Mouse (Mus musculus): ENCODE measurements at regions not wholly inside any gene's neighbourhood (a gene's known extent, or its start where the extent isn't known, plus 50 kb on each side); places are given as distances from the start of the nearest gene placed in this dataset.

GRCm38 (mm10) chr12:30693540-30693939 is 109.3 kb downstream of the Tmem18 start:
- DNase-seq, result no peak
- TF ChIP-seq CTCF (IDR thresholded peaks at IDR 0.05) (no peak), POLR2A (IDR thresholded peaks at IDR 0.05; ENCODE audit: insufficient read depth, low read depth, low read length) (no peak), EP300 (IDR thresholded peaks at IDR 0.05; ENCODE audit: insufficient read depth, low read depth, low read length) (no peak)
- Histone ChIP-seq H3K36me3 (ENCODE audit: control insufficient read depth, insufficient read depth, low read length) (no peaks in the 10 kb centered on the region), H3K27me3 (ENCODE audit: control insufficient read depth, insufficient read depth, low read length) (no peaks in the 10 kb centered on the region), H3K4me1 (ENCODE audit: control insufficient read depth, insufficient read depth, low read length) (no peaks in the 10 kb centered on the region), H3K9ac (ENCODE audit: low read depth, low read length) (no peak overlapping the region), H3K4me3 (no peak overlapping the region), H3K79me2 (replicated peaks; ENCODE audit: control insufficient read depth, insufficient read depth, low read length) (no peaks in the 10 kb centered on the region), H3K27ac (no peak overlapping the region)
- 46% methylated on average over 3 of the region's 3 CpGs for WGBS
- intact Hi-C loops (cut with DNase I), result no loop called here

- H3K27me3 ChIP-seq (ENCODE audit: control insufficient read depth, insufficient read depth, low read length), result no peaks in the 10 kb centered on the region
- 69% methylated on average over 6 of the region's 6 CpGs for WGBS
- H3K4me3 ChIP-seq, result no peak overlapping the region
- H3K4me1 ChIP-seq (ENCODE audit: control insufficient read depth, insufficient read depth, low read length), result no peaks in the 10 kb centered on the region
- no peak for DNase-seq
- no peak overlapping the region for H3K27ac ChIP-seq
- no peak for TF ChIP-seq POLR2A (IDR thresholded peaks at IDR 0.05; ENCODE audit: insufficient read depth, low read depth, low read length)
- no peak for TF ChIP-seq CTCF (IDR thresholded peaks at IDR 0.05)
- no peaks in the 10 kb centered on the region for H3K36me3 ChIP-seq (ENCODE audit: control insufficient read depth, insufficient read depth, low read length)
- intact Hi-C loops (cut with DNase I), result no loop called here
- H3K79me2 ChIP-seq (replicated peaks; ENCODE audit: control insufficient read depth, insufficient read depth, low read length), result no peaks in the 10 kb centered on the region
- H3K9ac ChIP-seq (ENCODE audit: low read depth, low read length), result no peak overlapping the region
Measured at GRCm38 (mm10) chr12:30698256-30698655, 114.0 kb downstream of the Tmem18 start.

- TF ChIP-seq EP300 (IDR thresholded peaks at IDR 0.05; ENCODE audit: insufficient read depth, low read depth, low read length) (no peak), POLR2A (IDR thresholded peaks at IDR 0.05; ENCODE audit: insufficient read depth, low read depth, low read length) (no peak), CTCF (IDR thresholded peaks at IDR 0.05) (no peak)
- H3K79me2 ChIP-seq (replicated peaks; ENCODE audit: control insufficient read depth, insufficient read depth, low read length), result no peaks in the 10 kb centered on the region
- no peak for DNase-seq
- no peak overlapping the region for H3K9ac ChIP-seq (ENCODE audit: low read depth, low read length)
- 72% methylated on average over 3 of the region's 3 CpGs for WGBS
- no peak overlapping the region for H3K4me3 ChIP-seq
- no peaks in the 10 kb centered on the region for H3K4me1 ChIP-seq (ENCODE audit: control insufficient read depth, insufficient read depth, low read length)
- H3K36me3 ChIP-seq (ENCODE audit: control insufficient read depth, insufficient read depth, low read length), result no peaks in the 10 kb centered on the region
- intact Hi-C loops (cut with DNase I), result no loop called here
- H3K27ac ChIP-seq, result no peak overlapping the region
- no peaks in the 10 kb centered on the region for H3K27me3 ChIP-seq (ENCODE audit: control insufficient read depth, insufficient read depth, low read length)
Measured at GRCm38 (mm10) chr12:30703691-30704090, 119.5 kb downstream of the Tmem18 start.

GRCm38 (mm10) chr12:30707271-30707670 is 123.0 kb downstream of the Tmem18 start:
- Histone ChIP-seq H3K9ac (ENCODE audit: low read depth, low read length) (no peak overlapping the region), H3K27me3 (ENCODE audit: control insufficient read depth, insufficient read depth, low read length) (no peaks in the 10 kb centered on the region), H3K4me3 (no peak overlapping the region), H3K27ac (no peak overlapping the region), H3K36me3 (ENCODE audit: control insufficient read depth, insufficient read depth, low read length) (no peaks in the 10 kb centered on the region), H3K79me2 (replicated peaks; ENCODE audit: control insufficient read depth, insufficient read depth, low read length) (no peaks in the 10 kb centered on the region), H3K4me1 (ENCODE audit: control insufficient read depth, insufficient read depth, low read length) (no peaks in the 10 kb centered on the region)
- WGBS, result 68% methylated on average over 5 of the region's 5 CpGs
- intact Hi-C loops (cut with DNase I), result no loop called here
- TF ChIP-seq POLR2A (IDR thresholded peaks at IDR 0.05; ENCODE audit: insufficient read depth, low read depth, low read length) (no peak), CTCF (IDR thresholded peaks at IDR 0.05) (no peak), EP300 (IDR thresholded peaks at IDR 0.05; ENCODE audit: insufficient read depth, low read depth, low read length) (no peak)
- no peak for DNase-seq

GRCm38 (mm10) chr12:30708635-30709181 is 124.5 kb downstream of the Tmem18 start:
- Histone ChIP-seq H3K4me1 (ENCODE audit: control insufficient read depth, insufficient read depth, low read length) (no peaks in the 10 kb centered on the region), H3K79me2 (replicated peaks; ENCODE audit: control insufficient read depth, insufficient read depth, low read length) (no peaks in the 10 kb centered on the region), H3K4me3 (no peak overlapping the region), H3K27me3 (ENCODE audit: control insufficient read depth, insufficient read depth, low read length) (no peaks in the 10 kb centered on the region), H3K36me3 (ENCODE audit: control insufficient read depth, insufficient read depth, low read length) (no peaks in the 10 kb centered on the region), H3K9ac (ENCODE audit: low read depth, low read length) (no peak overlapping the region), H3K27ac (no peak overlapping the region)
- TF ChIP-seq CTCF (IDR thresholded peaks at IDR 0.05), result peak; percentile 16; the same call in 1 of the 2 replicates
- TF ChIP-seq POLR2A (IDR thresholded peaks at IDR 0.05; ENCODE audit: insufficient read depth, low read depth, low read length), result no peak
- TF ChIP-seq EP300 (IDR thresholded peaks at IDR 0.05; ENCODE audit: insufficient read depth, low read depth, low read length), result no peak
- WGBS, result 32% methylated on average over 2 of the region's 2 CpGs
- intact Hi-C loops (cut with DNase I), result no loop called here
- DNase-seq, result no peak

GRCm38 (mm10) chr12:30710554-30710953 is 126.3 kb downstream of the Tmem18 start:
- no peak overlapping the region for H3K4me3 ChIP-seq
- no peaks in the 10 kb centered on the region for H3K27me3 ChIP-seq (ENCODE audit: control insufficient read depth, insufficient read depth, low read length)
- no peaks in the 10 kb centered on the region for H3K79me2 ChIP-seq (replicated peaks; ENCODE audit: control insufficient read depth, insufficient read depth, low read length)
- DNase-seq, result no peak
- H3K36me3 ChIP-seq (ENCODE audit: control insufficient read depth, insufficient read depth, low read length), result no peaks in the 10 kb centered on the region
- intact Hi-C loops (cut with DNase I), result no loop called here
- H3K9ac ChIP-seq (ENCODE audit: low read depth, low read length), result no peak overlapping the region
- H3K4me1 ChIP-seq (ENCODE audit: control insufficient read depth, insufficient read depth, low read length), result no peaks in the 10 kb centered on the region
- TF ChIP-seq POLR2A (IDR thresholded peaks at IDR 0.05; ENCODE audit: insufficient read depth, low read depth, low read length) (no peak), EP300 (IDR thresholded peaks at IDR 0.05; ENCODE audit: insufficient read depth, low read depth, low read length) (no peak), CTCF (IDR thresholded peaks at IDR 0.05) (no peak)
- H3K27ac ChIP-seq, result no peak overlapping the region
- 82% methylated on average over 4 of the region's 4 CpGs for WGBS

Data from heart, adult 2 months (tissue).